Mouse (Mus musculus) left cerebral cortex, adult 18-20 months (tissue): ENCODE data around the gene Rps26. TPM values are rescaled to one million over a fixed set of nuclear protein-coding genes. Genes with fewer than 3 reads are reported as not detected.

Source experiments
- DNase-seq, 2 experiments: peaks; one replicate each; pipeline ENCODE4 v3.0.0; 2021 to 2022; ENCODE audit warnings: low spot score in 2 of 2, mixed read lengths in 1 of 2
- long read RNA-seq, 2 experiments: library from polyadenylated mRNA; stranded (forward); transcript quantifications; one replicate each; pipeline ENCODE4 v2.0.0; 2021
- total RNA-seq, 2 experiments: library from RNA; stranded (reverse); gene quantifications; 2 replicates each; pipeline ENCODE4 v1.2.3; 2021

Rps26 gene
- total RNA-seq, result 100 to 1,000 TPM; 232 to 257 TPM
- long read RNA-seq, experiment 1, transcript Rps26-202 (3 exons, 596 nt), result minor isoform, 10 of 66 reads
- long read RNA-seq, experiment 1, transcript Rps26-201 (4 exons, 681 nt), result major isoform, 52 of 66 reads
- long read RNA-seq, experiment 1, partial matches to known transcripts, result 1 of 66 reads
- long read RNA-seq, experiment 1, other reads (novel, unspliced or antisense), result 3 of 66 reads
- long read RNA-seq, experiment 2, transcript Rps26-202 (3 exons, 596 nt), result minor isoform, 5 of 77 reads
- long read RNA-seq, experiment 2, transcript Rps26-201 (4 exons, 681 nt), result major isoform, 70 of 77 reads
- long read RNA-seq, experiment 2, partial matches to known transcripts, result 2 of 77 reads
- long read RNA-seq, experiment 2, other reads (novel, unspliced or antisense), result 0 of 77 reads

DNA sequence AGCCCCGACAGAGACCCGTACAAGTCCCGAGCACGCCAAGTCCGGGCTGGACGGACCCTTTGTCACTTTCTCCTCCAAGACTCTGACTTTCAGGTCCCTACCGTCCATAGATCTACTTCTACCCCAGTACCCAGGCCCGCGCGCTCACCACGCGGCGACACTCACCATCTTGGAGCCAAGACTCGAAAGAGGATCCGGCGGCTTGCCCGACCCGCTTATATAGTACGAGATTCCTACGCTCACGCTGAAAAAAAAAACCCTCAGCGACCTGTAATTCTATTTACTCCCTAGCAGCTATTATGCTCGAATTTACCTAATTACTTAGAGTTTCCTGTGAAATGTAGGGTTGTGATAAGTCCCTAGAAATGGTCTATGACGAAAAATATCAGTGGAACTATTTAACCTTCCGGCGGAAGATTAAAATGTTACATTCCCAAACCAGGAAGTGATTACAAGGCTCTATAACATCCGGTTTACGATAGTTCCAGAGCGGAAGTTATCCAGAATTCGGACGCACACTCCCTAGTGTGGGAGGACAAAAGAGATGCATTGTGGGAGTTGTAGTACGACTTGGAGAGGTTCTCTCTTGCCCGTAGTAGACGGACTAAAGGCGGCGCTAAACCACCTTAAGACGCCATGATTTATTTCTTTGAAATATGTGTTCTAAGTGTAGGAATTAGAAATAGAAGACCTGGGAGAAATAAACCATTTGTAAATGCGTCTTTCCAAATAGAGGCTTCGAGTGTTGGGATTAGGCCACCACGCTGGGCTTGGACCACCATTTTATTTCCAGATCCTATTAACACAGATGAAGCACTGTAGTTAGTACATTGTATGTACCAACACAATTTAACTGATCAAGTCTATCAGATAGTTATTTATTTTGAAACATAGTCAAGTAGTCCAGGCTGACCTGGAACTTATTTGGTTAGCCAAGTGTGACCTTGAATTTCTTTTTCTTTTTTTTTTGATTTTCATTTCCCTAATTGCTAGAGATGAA, at the start of gene Rps26:
Rps26 (minus strand) TSS at position 437 of the 1,000 bp plus-strand sequence.
- DNase-seq, result peak; percentile 83 to 90

DNA sequence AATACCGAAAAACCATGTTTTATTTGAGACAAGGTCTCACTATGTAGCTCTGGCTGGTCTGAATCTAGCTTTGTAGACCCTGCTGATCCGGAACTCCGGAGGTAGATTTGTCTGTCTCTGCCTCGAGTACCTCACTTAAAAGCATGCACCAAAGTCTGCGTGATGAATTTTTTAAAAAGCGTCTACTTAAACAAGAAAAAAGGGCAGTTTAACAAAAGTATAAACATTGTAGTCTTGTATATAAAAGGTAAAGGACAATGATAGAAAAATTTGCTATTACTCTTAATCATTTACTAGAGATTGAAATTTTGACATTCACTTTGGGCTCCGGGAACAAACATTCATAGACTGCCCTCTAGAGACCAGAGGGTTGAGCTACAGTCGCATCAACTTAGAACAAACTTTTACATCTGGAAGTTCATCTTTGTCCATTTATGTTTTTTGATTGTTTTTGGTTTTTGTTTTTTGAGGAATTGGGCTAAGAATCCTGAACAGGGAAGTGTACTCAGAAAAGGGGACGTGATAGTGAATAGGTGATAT, 48.0 kb upstream of the Rps26 start:
- no peak for DNase-seq

DNA sequence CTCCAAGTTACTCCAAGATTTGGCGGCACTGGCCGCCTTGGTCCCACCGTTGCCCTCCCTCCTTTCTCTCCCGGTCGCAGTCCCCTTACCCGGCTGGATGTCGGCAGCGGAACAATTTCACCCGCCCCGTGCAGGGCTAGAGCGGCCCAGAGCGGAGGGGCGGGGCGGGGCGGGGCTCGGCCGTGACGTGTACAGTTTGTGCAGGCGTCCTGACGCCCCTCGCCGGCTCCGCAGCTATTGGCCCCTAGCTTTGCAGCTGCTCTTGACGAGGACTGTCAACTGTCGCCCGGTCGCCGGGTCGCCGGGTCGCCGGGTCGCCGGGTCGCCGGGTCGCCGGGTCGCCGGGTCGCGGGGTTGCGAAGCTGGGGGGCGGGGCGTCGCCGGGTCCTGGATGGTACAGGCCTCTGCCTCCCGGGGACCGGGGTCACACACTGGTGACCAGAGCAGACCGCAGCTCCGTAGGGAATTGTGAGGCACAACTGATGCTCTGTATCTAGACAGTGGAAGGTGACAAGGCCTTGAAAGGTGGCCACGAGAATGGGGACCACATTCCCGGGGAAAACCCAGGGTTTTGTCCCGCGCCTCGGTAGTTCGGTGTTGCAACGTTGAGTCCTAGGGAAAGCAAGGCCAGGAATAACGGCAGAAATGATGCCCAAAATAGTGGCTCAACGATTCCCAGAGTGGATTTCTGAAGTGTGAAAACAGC, 47.4 kb upstream of the Rps26 start, which contains the start of gene Suox:
Suox (minus strand) TSS at position 311 of the 706 bp plus-strand sequence.
- DNase-seq, result peak; percentile 73 to 79

DNA sequence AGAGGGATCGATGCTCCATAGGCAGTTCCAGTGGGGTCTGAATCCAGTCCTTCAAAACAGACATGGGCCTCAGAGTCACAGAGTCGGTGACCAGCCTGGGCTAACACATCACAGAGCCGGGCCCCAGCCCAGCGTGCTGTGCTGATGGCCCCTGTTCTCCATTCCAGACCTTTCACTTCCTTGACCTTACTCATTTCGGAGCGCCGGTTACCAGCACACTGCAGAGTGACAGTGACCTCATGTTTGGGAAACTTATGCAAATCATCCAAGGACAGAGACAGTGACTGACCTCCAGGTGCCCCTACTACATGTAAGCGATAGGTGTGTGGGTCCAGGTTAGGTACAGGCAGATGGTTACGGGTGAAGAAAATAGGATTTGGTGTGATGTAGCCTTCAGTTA, 44.6 kb upstream of the Rps26 start:
- DNase-seq, result no peak

DNA sequence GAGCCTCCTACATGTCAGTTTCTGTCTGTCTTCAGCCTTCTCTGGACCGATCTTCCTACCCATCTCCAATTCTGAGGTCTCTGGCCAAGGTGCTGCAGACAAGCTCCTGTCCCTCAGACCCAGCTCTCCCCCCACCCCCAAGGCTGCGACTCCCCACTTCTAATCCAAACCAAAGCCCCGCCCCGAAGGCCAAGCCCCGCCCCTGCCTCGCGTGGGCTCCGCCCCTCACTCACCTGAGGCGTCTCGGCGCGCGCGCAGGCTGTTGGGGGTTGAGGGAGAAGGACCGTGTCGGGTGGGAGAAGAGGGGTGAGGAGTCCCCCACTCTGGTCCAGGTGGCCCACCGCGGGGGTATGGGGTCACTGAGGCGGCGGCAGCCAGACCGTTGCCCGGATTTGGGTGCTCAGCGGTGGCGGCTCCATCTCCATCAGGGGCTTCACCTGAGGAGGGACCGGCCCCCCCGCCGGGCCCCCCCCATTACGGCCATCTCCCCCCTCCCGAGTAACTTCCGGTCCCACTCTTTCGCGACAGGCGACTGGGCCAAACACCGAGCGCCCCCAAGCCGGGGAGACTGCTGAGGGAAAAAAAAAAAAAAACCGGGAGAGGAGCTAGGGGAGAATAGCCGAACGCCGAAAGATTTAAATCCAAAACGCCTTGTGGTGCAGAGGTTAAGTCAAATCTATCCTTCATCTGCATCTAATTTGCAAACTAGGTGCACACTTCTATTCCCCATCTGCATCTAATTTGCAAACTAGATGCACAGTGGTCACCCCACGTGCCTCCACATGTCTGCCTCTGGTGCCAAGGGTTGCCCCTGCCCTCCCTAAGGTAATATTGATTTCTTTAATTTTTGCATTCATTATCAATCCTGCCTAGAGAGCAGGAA, 42.5 kb upstream of the Rps26 start:
- peak; percentile 71 to 76 for DNase-seq

DNA sequence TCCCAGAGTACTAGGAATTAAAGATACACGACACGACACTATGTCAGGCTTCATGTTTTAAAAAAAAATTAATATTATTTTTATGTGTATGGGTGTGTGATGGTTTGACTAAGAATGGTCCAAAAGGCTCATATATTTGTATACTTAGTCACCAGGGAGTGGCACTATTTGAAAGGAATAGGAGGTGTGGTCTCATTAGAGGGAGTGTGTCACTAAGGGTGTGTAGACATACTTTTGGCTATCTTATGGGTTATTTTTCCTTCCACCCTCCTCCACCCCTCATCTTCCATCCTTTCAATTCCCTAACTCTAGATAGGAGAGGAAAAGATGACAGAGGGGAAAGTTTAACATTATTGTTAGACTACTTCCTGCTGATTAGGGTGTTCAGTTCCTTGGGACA, 39.3 kb upstream of the Rps26 start:
- DNase-seq, result no peak

DNA sequence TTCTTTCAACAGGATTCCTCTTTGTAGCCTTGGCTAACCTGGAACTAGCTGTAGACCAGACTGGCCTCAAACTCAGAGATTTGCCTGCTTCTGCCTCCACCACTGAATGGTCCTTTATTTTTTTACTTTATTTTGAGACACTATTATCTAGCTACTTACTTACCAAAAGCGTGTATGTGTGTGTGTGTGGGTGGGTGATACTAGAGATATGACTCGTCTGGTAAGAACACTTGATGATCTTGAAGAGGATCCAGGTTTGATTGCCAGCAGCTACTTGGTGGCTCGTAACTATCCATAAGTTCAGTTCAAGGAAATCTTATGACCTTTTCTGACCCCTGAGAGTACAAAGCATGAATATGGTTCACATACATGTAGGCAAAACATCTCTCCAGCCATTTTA, 38.8 kb upstream of the Rps26 start:
- no peak for DNase-seq

DNA sequence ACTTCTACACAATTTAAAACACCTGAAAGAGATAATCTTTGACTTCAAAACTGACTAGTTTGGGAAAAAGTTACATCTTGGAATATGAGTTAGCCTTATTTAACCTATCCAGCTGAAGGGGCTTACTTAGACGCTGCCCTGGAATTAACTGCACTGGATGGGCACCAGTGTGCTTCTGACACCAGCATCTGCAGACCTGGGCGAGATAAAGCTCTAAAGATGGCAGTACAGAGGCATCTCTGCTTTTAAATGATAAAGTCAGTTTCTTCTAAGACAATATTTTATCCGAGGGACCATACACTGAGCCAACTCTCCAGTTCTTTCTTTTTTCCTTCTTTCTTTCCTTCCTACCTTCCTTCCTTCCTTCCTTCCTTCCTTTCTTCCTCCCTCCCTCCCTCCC, 38.3 kb upstream of the Rps26 start:
- no peak for DNase-seq

DNA sequence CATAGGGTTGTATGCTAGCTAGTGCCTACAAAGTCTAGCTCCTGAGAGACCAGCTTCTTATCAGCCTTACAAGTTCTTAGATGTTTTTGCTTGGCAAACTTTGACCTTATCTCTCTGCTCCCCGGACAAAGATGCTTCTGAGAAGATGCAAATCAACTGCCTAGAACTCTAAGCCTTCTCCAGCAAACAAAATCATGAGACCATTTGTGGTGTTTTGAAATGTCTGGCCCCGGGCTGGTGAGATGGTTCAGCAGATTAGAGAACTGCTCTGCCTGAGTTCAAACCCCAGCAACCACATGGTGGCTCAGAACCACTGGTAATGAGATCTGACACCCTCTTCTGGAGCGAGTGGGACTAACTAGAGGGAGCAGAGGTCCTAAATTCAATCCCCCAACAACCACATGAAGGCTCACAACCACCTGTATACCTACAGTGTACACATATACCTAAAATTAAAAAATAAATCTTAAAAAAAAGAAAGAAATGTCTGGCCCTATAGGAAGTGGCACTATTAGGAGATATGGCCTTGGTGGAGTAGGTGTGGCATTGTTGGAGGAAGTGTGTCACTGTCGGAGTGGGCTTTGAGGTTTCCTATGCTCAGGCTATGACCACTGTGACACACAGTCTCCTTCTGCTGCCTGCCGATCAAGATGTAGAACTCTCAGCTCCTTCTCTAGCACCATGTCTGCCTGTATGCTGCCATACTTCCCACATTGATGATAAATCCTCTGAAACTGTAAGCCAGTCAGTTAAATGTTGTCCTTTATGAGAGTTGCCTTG, 37.1 kb upstream of the Rps26 start:
- no peak for DNase-seq

DNA sequence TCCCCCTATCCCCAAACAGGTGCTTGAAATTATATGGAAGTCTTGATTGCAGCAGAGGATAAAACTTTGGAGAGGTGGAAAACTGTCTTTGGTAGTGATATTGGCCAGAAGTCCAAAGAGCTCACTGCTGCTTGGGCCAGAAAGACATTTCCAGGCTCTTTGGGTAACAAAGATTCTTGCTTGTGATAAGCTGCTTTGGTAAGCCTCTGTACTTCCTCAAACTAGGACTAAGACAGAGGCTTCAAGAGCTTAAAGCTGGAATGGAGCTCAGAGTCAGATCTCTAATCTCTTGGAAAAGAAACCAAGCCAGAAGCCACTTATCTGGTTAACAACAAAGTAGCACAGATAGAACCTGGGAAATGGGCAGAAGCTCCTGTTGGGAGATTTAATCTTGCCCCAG, 35.9 kb upstream of the Rps26 start:
- no peak for DNase-seq

DNA sequence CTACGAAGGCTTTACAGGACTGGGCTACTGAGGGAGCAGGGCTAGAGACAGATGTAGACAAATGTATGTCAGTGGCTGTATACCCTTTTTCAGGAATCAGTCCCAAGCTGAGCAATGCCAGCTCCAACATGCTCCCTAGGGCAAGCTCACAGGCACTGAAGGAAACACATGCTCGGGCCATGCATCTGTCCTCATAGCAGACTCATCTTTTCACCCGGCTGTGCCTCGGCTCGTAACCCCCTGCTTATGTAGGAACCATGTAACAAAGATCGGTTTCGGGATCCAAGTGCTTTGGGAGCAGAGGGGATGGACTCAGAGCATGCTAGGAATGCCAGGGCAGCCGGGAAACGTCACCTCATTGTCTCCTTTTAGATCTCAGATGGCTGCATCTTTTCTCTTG, 32.9 kb upstream of the Rps26 start:
- DNase-seq, result no peak

DNA sequence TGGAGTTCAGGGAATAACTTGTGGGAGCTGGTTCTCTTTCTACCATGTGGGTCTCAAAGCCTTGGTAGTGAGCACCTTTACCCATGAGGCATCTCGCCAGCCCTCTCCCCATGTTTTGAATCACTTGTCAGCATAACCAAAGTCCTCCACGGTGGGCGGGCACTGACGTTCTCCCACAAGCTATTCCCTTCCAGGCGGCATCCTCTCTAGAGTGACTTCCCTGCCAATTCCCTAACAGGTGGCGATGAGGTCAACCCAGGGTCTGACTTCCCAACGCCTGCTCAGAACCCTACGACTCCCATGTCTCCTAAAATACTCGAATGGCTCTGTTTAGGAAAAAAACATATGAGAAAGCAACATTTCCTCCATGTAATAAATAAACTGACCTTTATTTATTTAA, 31.3 kb upstream of the Rps26 start:
- DNase-seq, result no peak

DNA sequence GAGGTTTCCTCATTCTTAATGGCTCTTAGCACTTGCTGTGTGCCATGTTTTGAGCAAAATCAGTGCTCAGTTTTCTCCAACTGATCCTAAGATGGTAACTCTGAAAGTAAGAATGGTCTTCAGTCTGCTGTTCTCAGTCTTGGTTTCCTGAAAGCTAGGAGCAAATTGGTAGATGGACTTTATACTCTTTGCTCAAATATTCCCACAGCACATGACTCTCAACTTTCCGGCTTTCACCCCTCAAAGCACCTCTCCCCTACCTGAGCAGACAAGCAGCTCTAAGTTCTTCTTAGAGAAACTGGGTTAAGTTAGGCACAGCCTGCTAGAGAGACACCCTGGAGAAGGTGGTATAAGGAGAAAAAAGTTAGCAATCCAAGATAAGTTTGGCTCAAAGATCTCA, 30.2 kb upstream of the Rps26 start:
- no peak for DNase-seq

DNA sequence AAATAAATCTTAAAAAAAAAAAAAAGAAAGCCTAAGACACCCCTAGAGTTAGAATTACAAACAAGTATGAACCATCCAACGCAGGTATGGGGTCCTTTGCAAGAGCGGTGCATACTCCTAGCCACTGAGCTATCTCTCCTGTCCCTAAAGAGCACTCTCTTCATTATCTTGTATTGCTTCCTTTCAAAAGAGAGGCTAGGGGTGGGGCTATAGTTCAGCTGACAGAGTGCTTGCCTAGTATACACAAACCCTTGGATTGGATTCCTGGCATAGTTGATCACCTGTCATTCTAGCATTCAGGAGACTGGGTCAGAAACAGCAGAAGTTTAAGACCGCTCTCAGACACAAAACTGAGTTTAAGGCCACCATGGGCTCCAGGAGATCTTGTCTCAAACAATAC, 28.7 kb upstream of the Rps26 start:
- DNase-seq, result no peak

DNA sequence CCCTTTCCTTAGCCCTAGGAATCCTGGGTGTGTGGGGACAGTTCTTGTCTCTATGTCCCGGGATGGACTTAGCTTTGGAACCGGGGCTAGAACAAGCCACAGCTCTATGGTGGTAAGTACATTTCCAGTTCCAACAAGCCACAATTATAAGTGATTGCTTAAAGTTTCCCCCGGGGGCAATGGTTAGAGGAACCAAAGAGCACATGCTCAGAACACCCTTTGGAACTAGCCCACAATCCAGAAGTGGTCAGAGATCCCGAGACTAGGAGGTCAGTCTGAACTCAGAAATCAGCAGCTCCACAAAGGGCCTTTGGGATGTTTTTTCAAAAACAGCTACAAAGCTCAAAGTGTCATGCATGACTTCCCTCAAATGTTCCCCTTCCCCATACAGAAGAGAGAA, 27.3 kb upstream of the Rps26 start:
- DNase-seq, result no peak

DNA sequence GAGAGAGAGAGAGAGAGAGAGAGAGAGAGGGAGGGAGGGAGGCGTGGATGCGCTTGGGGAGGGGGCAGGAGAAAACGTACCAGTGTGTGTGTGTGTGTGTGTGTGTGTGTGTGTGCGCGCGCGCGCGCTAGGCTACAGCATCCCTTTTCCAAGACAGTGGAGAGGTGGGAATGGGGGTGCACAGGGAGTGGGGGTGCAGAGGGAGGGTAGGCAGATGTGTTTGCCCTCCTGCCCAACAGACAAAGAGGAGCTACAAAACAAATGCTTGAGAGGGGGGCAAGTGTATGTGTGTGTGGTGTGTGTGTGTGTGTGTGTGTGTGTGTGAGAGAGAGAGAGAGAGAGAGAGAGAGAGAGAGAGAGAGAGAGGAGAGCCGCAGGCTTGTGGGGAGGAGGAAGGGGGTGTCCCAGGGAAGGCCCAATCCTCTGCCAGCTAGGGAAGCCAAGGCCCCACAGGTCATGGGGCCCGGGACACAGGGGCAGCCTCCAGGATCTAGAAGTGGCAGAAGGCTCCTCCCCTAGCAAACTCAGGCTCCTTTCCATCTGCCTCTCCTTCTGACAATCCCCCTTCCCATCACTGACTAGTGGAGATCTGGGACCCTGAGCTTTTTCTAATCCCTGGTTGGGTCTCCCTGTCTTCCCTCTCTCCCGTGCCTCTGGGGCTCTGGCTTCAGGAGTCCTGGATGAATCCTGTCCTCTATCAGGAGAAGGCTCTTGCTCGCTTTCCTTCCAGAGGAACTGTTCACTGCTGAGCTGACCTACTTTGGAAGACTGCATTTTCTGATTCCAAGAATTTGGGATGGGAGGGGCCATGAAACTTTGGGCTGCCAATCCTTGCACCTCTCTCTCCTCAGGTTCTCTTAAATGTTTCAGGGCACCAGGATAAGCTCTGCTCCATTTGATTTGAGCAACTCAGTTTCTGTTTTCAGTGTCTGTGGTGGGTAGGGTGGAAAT, 19.9 kb upstream of the Rps26 start:
- peak; percentile 32 to 44 for DNase-seq

DNA sequence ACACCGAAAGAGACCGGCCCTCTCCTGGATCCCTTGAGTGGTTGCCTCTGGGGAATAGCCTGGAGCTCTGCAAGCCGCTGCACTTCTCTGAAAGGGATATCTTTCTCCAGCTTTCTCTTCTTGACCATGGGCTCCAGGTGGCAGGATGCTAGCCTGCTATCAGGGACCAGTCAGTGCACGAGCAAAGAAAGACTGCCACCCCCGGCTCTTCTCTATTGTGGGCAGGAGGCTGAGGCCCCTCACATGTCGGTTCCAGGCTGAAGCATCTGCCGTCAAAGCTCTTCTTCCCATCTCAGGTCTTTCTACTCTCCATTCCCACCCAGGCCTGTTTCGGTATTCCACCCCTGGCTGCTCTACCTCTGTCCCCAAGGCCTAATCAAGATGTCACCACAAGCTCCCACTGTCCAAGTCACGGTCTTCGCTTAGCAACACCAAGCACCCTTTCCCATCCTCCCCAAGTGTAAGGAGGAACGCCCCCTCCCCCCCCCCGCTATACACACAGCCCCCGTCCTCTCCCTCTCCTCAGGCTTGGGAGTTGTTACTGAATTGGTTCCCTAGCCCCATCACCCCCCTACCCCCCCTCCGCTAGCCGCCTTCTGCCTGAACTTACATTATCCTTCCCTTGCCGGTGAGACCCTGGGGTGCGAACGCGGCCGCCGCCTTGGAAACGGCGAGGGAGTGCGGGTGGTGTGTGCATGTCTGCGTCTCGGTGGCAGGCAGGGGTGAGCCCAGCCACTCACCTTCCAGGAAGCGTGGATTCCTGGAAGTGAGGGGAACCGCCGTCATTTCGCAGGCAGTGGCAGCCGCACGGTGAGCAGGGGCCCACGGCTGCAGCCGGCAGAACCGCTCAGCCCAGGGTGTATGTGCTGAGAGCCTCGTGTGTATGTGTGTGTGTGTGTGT, 18.8 kb upstream of the Rps26 start, which contains the start of gene Ikzf4:
Ikzf4 (minus strand) TSS at position 881 of the 901 bp plus-strand sequence.
- DNase-seq, result peak; percentile 44 to 51
